Mouse (Mus musculus) hindbrain, postnatal 0 days (tissue): Measurements from ENCODE around the gene Gm9817. TPM values are rescaled to one million over a fixed set of nuclear protein-coding genes. Genes with fewer than 3 reads are reported as not detected.

Experiments used
- ATAC-seq: fragments of 200-750 bp; cut with Nextera tagmentation; 2 replicates; pipeline ENCODE4 v1.8.0; 2017; ENCODE audit warnings: mild to moderate bottlenecking, moderate TSS enrichment, moderate library complexity
- DNase-seq: peaks from one replicate; pipeline ENCODE4 v3.0.0-alpha.2; 2015; ENCODE audit warnings: low spot score
- H3K27ac ChIP-seq: fragments of 300-500 bp; sonication (generic); 2 replicates; pipeline ENCODE4 v1.5.1; 2014; ENCODE audit warnings: mild to moderate bottlenecking
- H3K27me3 ChIP-seq: fragments of 300-500 bp; sonication (generic); 2 replicates; pipeline ENCODE4 v1.6.1; 2014; ENCODE audit warnings: low read length, mixed read lengths; ENCODE audit not compliant: insufficient read depth
- H3K36me3 ChIP-seq: fragments of 300-500 bp; sonication (generic); 2 replicates; pipeline ENCODE4 v1.6.1; 2014; ENCODE audit warnings: low read length, mixed read lengths; ENCODE audit not compliant: insufficient read depth
- H3K4me1 ChIP-seq: fragments of 300-500 bp; sonication (generic); 2 replicates; pipeline ENCODE4 v1.6.1; 2014; ENCODE audit warnings: antibody characterized with exemption, low read length, mixed read lengths; ENCODE audit not compliant: insufficient read depth
- H3K4me2 ChIP-seq: fragments of 300-500 bp; sonication (generic); 2 replicates; pipeline ENCODE4 v1.6.1; 2014; ENCODE audit warnings: low read depth, mild to moderate bottlenecking, low read length, moderate library complexity, mixed read lengths
- H3K4me3 ChIP-seq: fragments of 300-500 bp; sonication (generic); 2 replicates; pipeline ENCODE4 v1.5.1; 2014; ENCODE audit warnings: low read length
- H3K9ac ChIP-seq: fragments of 300-500 bp; sonication (generic); replicated peaks from 2 replicates; pipeline ENCODE4 v1.6.1; 2014; ENCODE audit warnings: mild to moderate bottlenecking, low read length, moderate library complexity, mixed read lengths
- H3K9me3 ChIP-seq: fragments of 300-500 bp; sonication (generic); 2 replicates; pipeline ENCODE4 v1.6.1; 2016; ENCODE audit warnings: low read length, mixed read lengths
- CTCF ChIP-seq: IDR thresholded peaks from 2 replicates; pipeline ENCODE4 v1.5.1; 2016; ENCODE audit warnings: antibody characterized with exemption, control low read depth, low read depth
- WGBS: fragments of 180-500 bp; shearing (Covaris S2); extraction: QIAGEN DNeasy Blood & Tissue Kit; methylation state at CpG from one replicate; pipeline ENCODE4 v1.1.7; 2014; 5-methylcytosine and 5-hydroxymethylcytosine counted together
- polyA plus RNA-seq: library from polyadenylated mRNA; unstranded; fragments of >200 nt; fragmentation: Nextera tagmentation; extraction: Ambion mirVana; gene quantifications from 2 replicates; pipeline ENCODE4 v1.2.1, GENCODE M21; 2015
- total RNA-seq: library from RNA; depleted of rRNA; stranded (reverse); fragments of >200 nt; gene quantifications from 2 replicates; pipeline ENCODE4 v1.2.3, GENCODE M21; 2014

Gene Gm9817
- total and polyA plus RNA-seq, 2 experiments from 2014 or later, result 0.16 to 0.21 TPM

DNA sequence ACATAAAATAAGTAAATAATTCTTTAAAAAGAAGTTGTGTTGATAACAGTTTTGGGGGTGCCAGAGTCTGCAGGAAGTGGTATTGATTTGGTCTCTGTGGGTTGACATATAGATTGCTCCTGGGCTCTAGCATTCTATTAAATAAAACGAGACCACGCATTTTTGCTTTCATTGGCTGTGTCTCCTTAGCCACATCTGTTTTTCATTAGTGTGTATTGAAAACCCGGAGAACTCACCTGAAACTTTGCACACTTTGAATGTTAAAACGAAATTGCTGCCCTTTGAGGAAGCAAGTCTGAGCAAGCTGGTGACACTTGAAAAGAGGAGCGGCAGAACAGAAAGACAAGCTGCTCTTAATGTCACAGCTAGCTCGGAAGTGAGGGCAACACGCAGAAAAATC is 43.7 kb upstream of the Gm9817 start:
- Histone ChIP-seq H3K36me3 (no peaks in the 10 kb centered on the region), H3K9me3 (no peaks in the 10 kb centered on the region), H3K27me3 (no peaks in the 10 kb centered on the region), H3K4me1 (no peaks in the 10 kb centered on the region), H3K4me3 (no peak overlapping the region), H3K4me2 (no peak overlapping the region), H3K27ac (no peak overlapping the region), H3K9ac (no peak overlapping the region)
- ATAC-seq, result no peak
- no peak for TF ChIP-seq CTCF
- no peak for DNase-seq
- WGBS, result 79% methylated on average over 7 of the region's 7 CpGs

GRCm38 (mm10) chr13:45036417-45036816 is 42.1 kb upstream of the Gm9817 start:
- Histone ChIP-seq H3K4me2 (no peak overlapping the region), H3K27me3 (no peaks in the 10 kb centered on the region), H3K9me3 (no peaks in the 10 kb centered on the region), H3K27ac (no peak overlapping the region), H3K4me1 (no peaks in the 10 kb centered on the region), H3K36me3 (no peaks in the 10 kb centered on the region), H3K4me3 (no peak overlapping the region), H3K9ac (no peak overlapping the region)
- 91% methylated on average over 4 of the region's 4 CpGs for WGBS
- TF ChIP-seq CTCF, result no peak
- DNase-seq (no peak), ATAC-seq (no peak)

DNA sequence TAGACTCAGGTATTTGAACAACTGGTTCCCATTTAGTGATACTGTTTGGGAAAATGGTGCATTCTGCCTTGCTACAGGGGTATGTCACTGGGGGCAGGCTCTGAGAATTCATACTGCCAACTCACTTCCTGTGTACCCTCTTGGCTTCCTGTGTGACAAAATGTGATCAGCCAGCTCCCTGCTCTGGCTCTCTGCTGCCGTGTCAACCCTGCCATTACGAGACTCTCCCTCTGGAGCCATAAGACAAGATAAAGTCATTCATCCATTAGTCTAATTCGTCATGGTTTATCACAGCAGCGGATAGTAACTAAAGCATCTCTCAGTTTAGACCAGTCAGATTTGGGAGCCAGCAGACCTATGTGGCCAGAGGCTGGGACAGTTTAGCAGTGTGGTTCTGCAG is 38.3 kb upstream of the Gm9817 start:
- Histone ChIP-seq H3K4me1 (no peaks in the 10 kb centered on the region), H3K9ac (no peak overlapping the region), H3K36me3 (no peaks in the 10 kb centered on the region), H3K27ac (no peak overlapping the region), H3K27me3 (no peaks in the 10 kb centered on the region), H3K4me3 (no peak overlapping the region), H3K4me2 (no peak overlapping the region), H3K9me3 (no peaks in the 10 kb centered on the region)
- no peak for TF ChIP-seq CTCF
- no peak for DNase-seq
- 44% methylated on average over 4 of the region's 4 CpGs for WGBS
- ATAC-seq, result no peak

DNA sequence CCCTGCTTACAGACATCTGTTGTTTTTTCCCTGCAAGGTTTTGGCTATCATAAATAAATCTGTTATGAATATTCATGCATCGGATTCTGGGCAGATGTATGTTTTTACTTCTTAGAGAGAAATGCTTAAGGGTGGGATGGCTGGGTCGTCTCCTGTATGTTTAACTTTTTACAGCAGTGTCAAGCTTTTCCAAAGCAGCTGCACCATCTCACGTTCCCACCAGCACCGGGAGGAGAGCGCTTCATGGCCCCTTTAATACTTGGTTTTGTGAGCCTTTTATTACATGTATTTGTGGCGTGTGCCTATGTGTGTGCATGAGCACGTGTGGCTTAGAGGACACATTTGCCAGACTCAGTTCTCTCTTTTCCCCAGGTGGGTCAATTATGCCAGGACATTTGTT is 37.8 kb upstream of the Gm9817 start:
- no peak for TF ChIP-seq CTCF
- ATAC-seq, result no peak
- no peak overlapping the region for H3K27ac ChIP-seq
- no peak overlapping the region for H3K9ac ChIP-seq
- no peak for DNase-seq
- no peaks in the 10 kb centered on the region for H3K36me3 ChIP-seq
- H3K4me2 ChIP-seq, result no peak overlapping the region
- no peak overlapping the region for H3K4me3 ChIP-seq
- no peaks in the 10 kb centered on the region for H3K9me3 ChIP-seq
- 71% methylated on average over 7 of the region's 7 CpGs for WGBS
- H3K4me1 ChIP-seq, result no peaks in the 10 kb centered on the region
- H3K27me3 ChIP-seq, result no peaks in the 10 kb centered on the region

DNA sequence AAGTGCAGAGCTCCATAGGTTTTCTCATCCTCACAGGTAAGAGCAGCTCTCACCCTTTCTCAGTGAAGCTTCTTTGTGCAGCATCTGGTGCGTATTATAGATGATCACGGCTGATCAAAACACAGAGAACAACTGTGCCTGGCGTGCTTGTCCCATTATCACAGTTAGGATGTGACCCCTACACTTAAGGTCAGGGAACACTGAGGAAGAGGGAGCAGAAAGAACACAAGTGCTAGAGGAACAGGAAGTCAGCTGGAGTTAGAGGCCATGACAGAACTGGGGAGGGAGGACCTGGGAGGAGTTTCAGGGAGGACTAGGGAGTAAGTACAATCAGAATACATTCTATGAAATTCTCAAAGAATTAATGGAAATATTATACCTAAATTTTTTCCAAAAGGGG is 35.0 kb upstream of the Gm9817 start:
- Histone ChIP-seq H3K4me3 (no peak overlapping the region), H3K27me3 (no peaks in the 10 kb centered on the region), H3K36me3 (no peaks in the 10 kb centered on the region), H3K4me2 (no peak overlapping the region), H3K27ac (no peak overlapping the region), H3K9me3 (no peaks in the 10 kb centered on the region), H3K9ac (no peak overlapping the region), H3K4me1 (no peaks in the 10 kb centered on the region)
- ATAC-seq (no peak), DNase-seq (no peak)
- WGBS, result 77% methylated on average over 3 of the region's 3 CpGs
- TF ChIP-seq CTCF, result no peak

- Histone ChIP-seq H3K27me3 (no peaks in the 10 kb centered on the region), H3K4me1 (no peaks in the 10 kb centered on the region; the same call in 1 of the 2 replicates), H3K27ac (no peak overlapping the region), H3K9ac (no peak overlapping the region), H3K4me2 (no peak overlapping the region), H3K36me3 (no peaks in the 10 kb centered on the region), H3K4me3 (no peak overlapping the region), H3K9me3 (no peaks in the 10 kb centered on the region)
- 64% methylated on average over 7 of the region's 7 CpGs for WGBS
- no peak for DNase-seq
- no peak for TF ChIP-seq CTCF
- no peak for ATAC-seq
These were observed 29.1 kb upstream of the Gm9817 start for GRCm38 (mm10) chr13:45049261-45050020.

GRCm38 (mm10) chr13:45052805-45053204 is 25.7 kb upstream of the Gm9817 start:
- Histone ChIP-seq H3K4me3 (no peak overlapping the region), H3K27ac (no peak overlapping the region), H3K9me3 (no peaks in the 10 kb centered on the region), H3K4me1 (no peaks in the 10 kb centered on the region; the same call in 1 of the 2 replicates), H3K36me3 (no peaks in the 10 kb centered on the region), H3K9ac (no peak overlapping the region), H3K4me2 (no peak overlapping the region), H3K27me3 (no peaks in the 10 kb centered on the region)
- no peak for ATAC-seq
- no peak for TF ChIP-seq CTCF
- WGBS, result 80% methylated on average over 7 of the region's 7 CpGs
- DNase-seq, result no peak
